Mouse (Mus musculus) embryonic fibroblast, embryonic 13.5 days (primary cell): ENCODE measurements at regions not wholly inside any gene's neighbourhood (a gene's known extent, or its start where the extent isn't known, plus 50 kb on each side); places are given as distances from the start of the nearest gene placed in this dataset.

Experiments
- H3K27ac ChIP-seq: 2 replicates; pipeline ENCODE4 v1.5.1; 2012; ENCODE audit warnings: low read length, control low read depth, inconsistent platforms; ENCODE audit not compliant: insufficient read depth
- H3K4me1 ChIP-seq: 2 replicates; pipeline ENCODE4 v1.6.1; 2011; ENCODE audit warnings: low read length; ENCODE audit not compliant: control insufficient read depth, insufficient read depth
- H3K4me3 ChIP-seq: 2 replicates; pipeline ENCODE4 v1.5.1; 2011; ENCODE audit warnings: mild to moderate bottlenecking, control low read depth, low read length; ENCODE audit not compliant: insufficient read depth
- CTCF ChIP-seq: IDR thresholded peaks from 2 replicates; pipeline ENCODE4 v1.5.1; 2011; ENCODE audit warnings: mild to moderate bottlenecking, control low read depth, low read length, moderate library complexity, borderline replicate concordance; ENCODE audit not compliant: insufficient read depth
- POLR2A ChIP-seq: IDR thresholded peaks from 2 replicates; pipeline ENCODE4 v1.6.1; 2011; ENCODE audit warnings: low read depth, mild to moderate bottlenecking, control low read depth, low read length, moderate library complexity

- no peak overlapping the region for H3K27ac ChIP-seq
- H3K4me1 ChIP-seq = peaks cover 3% of the 10 kb centered on the region; the same call in 1 of the 2 replicates
- no peak overlapping the region for H3K4me3 ChIP-seq
- TF ChIP-seq POLR2A (no peak), CTCF (no peak)
Observed at GRCm38 (mm10) chr17:82087141-82087540, 349.0 kb upstream of the Slc8a1 start.

- no peaks in the 10 kb centered on the region for H3K4me1 ChIP-seq
- no peak for TF ChIP-seq POLR2A
- no peak for TF ChIP-seq CTCF
- H3K4me3 ChIP-seq = no peak overlapping the region
- no peak overlapping the region for H3K27ac ChIP-seq
Observed at GRCm38 (mm10) chr17:82080301-82080700, 342.1 kb upstream of the Slc8a1 start.
